Mouse (Mus musculus) forebrain, embryonic 13.5 days (tissue): ENCODE measurements at regions not wholly inside any gene's neighbourhood (a gene's known extent, or its start where the extent isn't known, plus 50 kb on each side); places are given as distances from the start of the nearest gene placed in this dataset.

Experiments used
- ATAC-seq: fragments of 200-750 bp; cut with Nextera tagmentation; 2 replicates; pipeline ENCODE4 v1.8.0; 2017
- H3K27ac ChIP-seq: fragments of 300-500 bp; sonication (generic); 2 replicates; pipeline ENCODE4 v1.5.1; 2015; ENCODE audit warnings: inconsistent platforms, mild to moderate bottlenecking, moderate library complexity
- H3K27me3 ChIP-seq: fragments of 300-500 bp; sonication (generic); 2 replicates; pipeline ENCODE4 v1.6.1; 2015; ENCODE audit warnings: mild to moderate bottlenecking, inconsistent platforms
- H3K36me3 ChIP-seq: fragments of 300-500 bp; sonication (generic); 2 replicates; pipeline ENCODE4 v1.6.1; 2015; ENCODE audit warnings: mild to moderate bottlenecking, inconsistent platforms; ENCODE audit not compliant: poor library complexity, severe bottlenecking
- H3K4me1 ChIP-seq: fragments of 300-500 bp; sonication (generic); 2 replicates; pipeline ENCODE4 v1.6.1; 2015; ENCODE audit warnings: inconsistent platforms
- H3K4me2 ChIP-seq: fragments of 300-500 bp; sonication (generic); 2 replicates; pipeline ENCODE4 v1.6.1; 2015; ENCODE audit warnings: inconsistent platforms, mild to moderate bottlenecking, moderate library complexity
- H3K4me3 ChIP-seq: fragments of 300-500 bp; sonication (generic); 2 replicates; pipeline ENCODE4 v1.5.1; 2015; ENCODE audit warnings: mild to moderate bottlenecking, inconsistent platforms
- H3K9ac ChIP-seq: fragments of 300-500 bp; sonication (generic); 2 replicates; pipeline ENCODE4 v1.6.1; 2015; ENCODE audit warnings: mild to moderate bottlenecking, inconsistent platforms
- H3K9me3 ChIP-seq: fragments of 300-500 bp; sonication (generic); replicated peaks from 2 replicates; pipeline ENCODE4 v1.6.1; 2016; ENCODE audit warnings: inconsistent platforms
- WGBS: fragments of 180-500 bp; shearing (Covaris S2); methylation state at CpG from one replicate; pipeline ENCODE4 v1.1.7; 2015; 5-methylcytosine and 5-hydroxymethylcytosine counted together

GRCm38 (mm10) chr1:78876156-78876555 is 59.6 kb downstream of the Kcne4 start:
- no peak overlapping the region for H3K4me2 ChIP-seq
- no peak for ATAC-seq
- H3K4me3 ChIP-seq, result no peak overlapping the region
- H3K36me3 ChIP-seq, result no peaks in the 10 kb centered on the region
- no peaks in the 10 kb centered on the region for H3K27me3 ChIP-seq
- H3K27ac ChIP-seq, result no peak overlapping the region
- 92% methylated on average over 3 of the region's 3 CpGs for WGBS
- H3K4me1 ChIP-seq, result no peaks in the 10 kb centered on the region
- H3K9me3 ChIP-seq, result no peaks in the 10 kb centered on the region
- no peak overlapping the region for H3K9ac ChIP-seq

- no peaks in the 10 kb centered on the region for H3K9me3 ChIP-seq
- H3K36me3 ChIP-seq, result no peaks in the 10 kb centered on the region
- H3K27ac ChIP-seq, result no peak overlapping the region
- ATAC-seq, result no peak
- 60% methylated on average over 2 of the region's 2 CpGs for WGBS
- H3K4me3 ChIP-seq, result no peak overlapping the region
- H3K9ac ChIP-seq, result no peak overlapping the region
- H3K4me1 ChIP-seq, result no peaks in the 10 kb centered on the region
- no peaks in the 10 kb centered on the region for H3K27me3 ChIP-seq
- H3K4me2 ChIP-seq, result no peak overlapping the region
Observed at GRCm38 (mm10) chr1:78879246-78879645, 62.7 kb downstream of the Kcne4 start.

GRCm38 (mm10) chr1:78882455-78882854 is 65.9 kb downstream of the Kcne4 start:
- 88% methylated on average over 3 of the region's 3 CpGs for WGBS
- Histone ChIP-seq H3K36me3 (no peaks in the 10 kb centered on the region), H3K27me3 (no peaks in the 10 kb centered on the region), H3K27ac (no peak overlapping the region), H3K4me3 (no peak overlapping the region), H3K4me2 (no peak overlapping the region), H3K4me1 (no peaks in the 10 kb centered on the region), H3K9me3 (no peaks in the 10 kb centered on the region), H3K9ac (no peak overlapping the region)
- ATAC-seq, result no peak

- no peak for ATAC-seq
- Histone ChIP-seq H3K36me3 (no peaks in the 10 kb centered on the region), H3K27me3 (no peaks in the 10 kb centered on the region), H3K9me3 (no peaks in the 10 kb centered on the region), H3K4me2 (no peak overlapping the region), H3K4me3 (no peak overlapping the region), H3K4me1 (no peaks in the 10 kb centered on the region), H3K9ac (no peak overlapping the region), H3K27ac (no peak overlapping the region)
- WGBS, result 83% methylated on average over 9 of the region's 9 CpGs
Observed at GRCm38 (mm10) chr1:78889241-78889640, 72.7 kb downstream of the Kcne4 start.

- no peaks in the 10 kb centered on the region for H3K4me1 ChIP-seq
- H3K27ac ChIP-seq, result no peak overlapping the region
- no peaks in the 10 kb centered on the region for H3K36me3 ChIP-seq
- H3K9me3 ChIP-seq, result no peaks in the 10 kb centered on the region
- H3K27me3 ChIP-seq, result no peaks in the 10 kb centered on the region
- no peak overlapping the region for H3K4me3 ChIP-seq
- no peak for ATAC-seq
- H3K9ac ChIP-seq, result no peak overlapping the region
- H3K4me2 ChIP-seq, result no peak overlapping the region
- 90% methylated on average over 3 of the region's 3 CpGs for WGBS
Observed at GRCm38 (mm10) chr1:78891344-78891743, 74.8 kb downstream of the Kcne4 start.

GRCm38 (mm10) chr1:78894301-78894700 is 77.7 kb downstream of the Kcne4 start:
- no peak for ATAC-seq
- Histone ChIP-seq H3K9me3 (no peaks in the 10 kb centered on the region), H3K9ac (no peak overlapping the region), H3K36me3 (no peaks in the 10 kb centered on the region), H3K4me2 (no peak overlapping the region), H3K4me3 (no peak overlapping the region), H3K27ac (no peak overlapping the region), H3K4me1 (no peaks in the 10 kb centered on the region), H3K27me3 (no peaks in the 10 kb centered on the region)
- 85% methylated on average over 4 of the region's 4 CpGs for WGBS

GRCm38 (mm10) chr1:78895112-78895511 is 78.6 kb downstream of the Kcne4 start:
- no peak overlapping the region for H3K4me2 ChIP-seq
- H3K4me1 ChIP-seq, result no peaks in the 10 kb centered on the region
- H3K36me3 ChIP-seq, result no peaks in the 10 kb centered on the region
- no peak; the same call in 1 of the 2 replicates for ATAC-seq
- WGBS, result 93% methylated on average over 2 of the region's 2 CpGs
- H3K27me3 ChIP-seq, result no peaks in the 10 kb centered on the region
- no peak overlapping the region for H3K9ac ChIP-seq
- no peaks in the 10 kb centered on the region for H3K9me3 ChIP-seq
- no peak overlapping the region for H3K4me3 ChIP-seq
- H3K27ac ChIP-seq, result no peak overlapping the region

GRCm38 (mm10) chr1:78907591-78907990 is 91.0 kb downstream of the Kcne4 start:
- Histone ChIP-seq H3K4me1 (no peaks in the 10 kb centered on the region), H3K27me3 (no peaks in the 10 kb centered on the region), H3K4me2 (no peak overlapping the region), H3K4me3 (no peak overlapping the region), H3K27ac (no peak overlapping the region), H3K9me3 (no peaks in the 10 kb centered on the region), H3K9ac (no peak overlapping the region), H3K36me3 (no peaks in the 10 kb centered on the region)
- 93% methylated on average over 1 of the region's 1 CpGs for WGBS
- no peak for ATAC-seq

GRCm38 (mm10) chr1:78907991-78908390 is 91.4 kb downstream of the Kcne4 start:
- Histone ChIP-seq H3K4me1 (no peaks in the 10 kb centered on the region), H3K9me3 (no peaks in the 10 kb centered on the region), H3K4me2 (no peak overlapping the region), H3K27ac (no peak overlapping the region), H3K27me3 (no peaks in the 10 kb centered on the region), H3K4me3 (no peak overlapping the region), H3K36me3 (no peaks in the 10 kb centered on the region), H3K9ac (no peak overlapping the region)
- no peak for ATAC-seq
- WGBS, result 37% methylated on average over 5 of the region's 5 CpGs

GRCm38 (mm10) chr1:78913791-78914190 is 97.2 kb downstream of the Kcne4 start:
- Histone ChIP-seq H3K36me3 (no peaks in the 10 kb centered on the region), H3K4me3 (no peak overlapping the region), H3K27ac (no peak overlapping the region), H3K9me3 (no peaks in the 10 kb centered on the region), H3K27me3 (no peaks in the 10 kb centered on the region), H3K4me1 (no peaks in the 10 kb centered on the region), H3K9ac (no peak overlapping the region), H3K4me2 (no peak overlapping the region)
- 63% methylated on average over 2 of the region's 2 CpGs for WGBS
- ATAC-seq, result no peak

GRCm38 (mm10) chr1:78919863-78920262 is 103.3 kb downstream of the Kcne4 start:
- no peak overlapping the region for H3K4me2 ChIP-seq
- H3K27me3 ChIP-seq, result no peaks in the 10 kb centered on the region
- no peaks in the 10 kb centered on the region for H3K36me3 ChIP-seq
- H3K27ac ChIP-seq, result no peak overlapping the region
- peak; percentile 30; the same call in 1 of the 2 replicates for ATAC-seq
- no peaks in the 10 kb centered on the region for H3K9me3 ChIP-seq
- no peak overlapping the region for H3K9ac ChIP-seq
- WGBS, result 6% methylated on average over 1 of the region's 1 CpGs
- peaks cover 5% of the 10 kb centered on the region for H3K4me1 ChIP-seq
- no peak overlapping the region for H3K4me3 ChIP-seq

- Histone ChIP-seq H3K9me3 (no peaks in the 10 kb centered on the region), H3K27me3 (no peaks in the 10 kb centered on the region), H3K4me2 (no peak overlapping the region), H3K4me1 (no peaks in the 10 kb centered on the region), H3K9ac (no peak overlapping the region), H3K36me3 (no peaks in the 10 kb centered on the region), H3K4me3 (no peak overlapping the region), H3K27ac (no peak overlapping the region)
- no peak for ATAC-seq
- 91% methylated on average over 1 of the region's 1 CpGs for WGBS
Observed at GRCm38 (mm10) chr1:78929975-78930374, 113.4 kb downstream of the Kcne4 start.

GRCm38 (mm10) chr1:78939871-78940270 is 123.3 kb downstream of the Kcne4 start:
- Histone ChIP-seq H3K27me3 (no peaks in the 10 kb centered on the region), H3K27ac (no peak overlapping the region), H3K36me3 (no peaks in the 10 kb centered on the region), H3K4me2 (no peak overlapping the region), H3K9ac (no peak overlapping the region), H3K4me1 (no peaks in the 10 kb centered on the region), H3K4me3 (no peak overlapping the region), H3K9me3 (no peaks in the 10 kb centered on the region)
- no peak for ATAC-seq
